Mouse (Mus musculus) testis, adult 2 months (tissue): ENCODE results near the gene Adamts16. TPM values are rescaled to one million over a fixed set of nuclear protein-coding genes. Genes with fewer than 3 reads are reported as not detected.

Source experiments
- H3K27ac ChIP-seq: fragments of 200-500 bp; 2 replicates; pipeline ENCODE4 v1.5.1; 2012; ENCODE audit warnings: low read depth, low read length; ENCODE audit not compliant: control insufficient read depth, insufficient read depth
- H3K27me3 ChIP-seq: fragments of 200-500 bp; 2 replicates; pipeline ENCODE4 v1.6.1; 2012; ENCODE audit warnings: mild to moderate bottlenecking, low read length, moderate library complexity; ENCODE audit not compliant: control insufficient read depth, insufficient read depth
- H3K36me3 ChIP-seq: fragments of 200-500 bp; 2 replicates; pipeline ENCODE4 v1.6.1; 2012; ENCODE audit warnings: mild to moderate bottlenecking, low read length; ENCODE audit not compliant: control insufficient read depth, insufficient read depth
- H3K4me1 ChIP-seq: fragments of 200-500 bp; 2 replicates; pipeline ENCODE4 v1.6.1; 2012; ENCODE audit warnings: low read length; ENCODE audit not compliant: control insufficient read depth, insufficient read depth
- H3K4me3 ChIP-seq: fragments of 200-500 bp; 2 replicates; pipeline ENCODE4 v1.5.1; 2012; ENCODE audit warnings: low read depth, mild to moderate bottlenecking, low read length, moderate library complexity, mixed read lengths; ENCODE audit not compliant: control insufficient read depth
- CTCF ChIP-seq: fragments of 200-500 bp; IDR thresholded peaks from 2 replicates; pipeline ENCODE4 v1.5.1; 2012; ENCODE audit warnings: low read depth, mild to moderate bottlenecking, inconsistent platforms, low read length, moderate library complexity; ENCODE audit not compliant: control insufficient read depth, insufficient read depth, insufficient replicate concordance
- POLR2A ChIP-seq: fragments of 200-500 bp; IDR thresholded peaks from 2 replicates; pipeline ENCODE4 v1.6.1; 2012; ENCODE audit warnings: low read depth, mild to moderate bottlenecking, inconsistent platforms, low read length, moderate library complexity; ENCODE audit not compliant: control insufficient read depth
- polyA plus RNA-seq: library from polyadenylated mRNA; depleted of rRNA; stranded (reverse); fragments of >200 nt; gene quantifications from 2 replicates; pipeline ENCODE4 v1.2.3, GENCODE M21; 2012; rRNA removed

Adamts16 gene
- polyA plus RNA-seq, 1 experiment = 0.25 TPM

- Histone ChIP-seq H3K36me3 (no peaks in the 10 kb centered on the region), H3K4me3 (no peak overlapping the region), H3K27ac (peak overlapping the region; percentile 45), H3K27me3 (no peaks in the 10 kb centered on the region), H3K4me1 (no peaks in the 10 kb centered on the region; the same call in 1 of the 2 replicates)
- TF ChIP-seq POLR2A (no peak), CTCF (no peak)
Observed at GRCm38 (mm10) chr13:70681411-70682183, 160.0 kb downstream of the Adamts16 start.

- no peaks in the 10 kb centered on the region for H3K27me3 ChIP-seq
- H3K4me1 ChIP-seq = no peaks in the 10 kb centered on the region; the same call in 1 of the 2 replicates
- H3K4me3 ChIP-seq = no peak overlapping the region
- TF ChIP-seq CTCF (no peak), POLR2A (no peak)
- no peaks in the 10 kb centered on the region for H3K36me3 ChIP-seq
- no peak overlapping the region for H3K27ac ChIP-seq
Observed at GRCm38 (mm10) chr13:70680316-70680715, 161.3 kb downstream of the Adamts16 start.

Other genes starting within 250 kb of the Adamts16 start
- gene Ice1, start 204.2 kb downstream of the Adamts16 start, polyA plus RNA-seq = 16.3 and 22.2 TPM in 2 replicates